Mouse (Mus musculus) thymus, postnatal 36 days (tissue): ENCODE measurements around the gene Hist1h3a.

Experiments
- DNase-seq, 2 experiments: peaks; one replicate each; pipeline ENCODE4 v3.0.0; 2022; ENCODE audit warnings: mixed read lengths in 2 of 2

The Hist1h3a gene

GRCm38 (mm10) chr13:23757921-23758320, 4.3 kb downstream of the Hist1h3a start:
- no peak for DNase-seq

- DNase-seq: no peak
Measured at GRCm38 (mm10) chr13:23757211-23757773, 4.9 kb downstream of the Hist1h3a start.

GRCm38 (mm10) chr13:23756790-23757189, 5.4 kb downstream of the Hist1h3a start, which contains the start of gene Hist1h4b:
Gene Hist1h4b, plus strand, starts transcription at chr13:23757013.
- DNase-seq: peak; percentile 87 to 89

- DNase-seq: no peak
Measured at GRCm38 (mm10) chr13:23755000-23755399, 7.2 kb downstream of the Hist1h3a start.

- DNase-seq: no peak
Measured at GRCm38 (mm10) chr13:23753314-23754078, 8.7 kb downstream of the Hist1h3a start.

GRCm38 (mm10) chr13:23752742-23753172, 9.4 kb downstream of the Hist1h3a start:
- DNase-seq: no peak

- peak; percentile 86 to 87 for DNase-seq
Measured at GRCm38 (mm10) chr13:23752067-23752741, 10.0 kb downstream of the Hist1h3a start, which contains the start of gene Hist1h3b. Gene Hist1h3b, plus strand, starts transcription at chr13:23752267.

GRCm38 (mm10) chr13:23751478-23751956, 10.7 kb downstream of the Hist1h3a start:
- no peak for DNase-seq

GRCm38 (mm10) chr13:23750839-23751477, 11.2 kb downstream of the Hist1h3a start, which contains the start of gene Hist1h2ab:
Gene Hist1h2ab, plus strand, starts transcription at chr13:23751126.
- DNase-seq: peak; percentile 67 to 76

- DNase-seq: no peak
Measured at GRCm38 (mm10) chr13:23749563-23750121, 12.5 kb downstream of the Hist1h3a start.

- no peak for DNase-seq
Measured at GRCm38 (mm10) chr13:23747892-23748288, 14.3 kb downstream of the Hist1h3a start.

GRCm38 (mm10) chr13:23747081-23747891, 14.9 kb downstream of the Hist1h3a start:
- no peak for DNase-seq

- peak; percentile 74 to 76 for DNase-seq
Measured at GRCm38 (mm10) chr13:23746201-23747080, 15.7 kb downstream of the Hist1h3a start, which contains the start of gene Hist1h2bb. Gene Hist1h2bb, plus strand, starts transcription at chr13:23746734.

GRCm38 (mm10) chr13:23745381-23746161, 16.6 kb downstream of the Hist1h3a start, which contains the start of gene Hist1h3c:
Gene Hist1h3c, minus strand, starts transcription at chr13:23745602.
- peak; percentile 82 to 83 for DNase-seq

- DNase-seq: peak in 1 of 2 experiments; percentile 35
Measured at GRCm38 (mm10) chr13:23744421-23745380, 17.5 kb downstream of the Hist1h3a start.

GRCm38 (mm10) chr13:23743963-23744362, 18.2 kb downstream of the Hist1h3a start:
- no peak for DNase-seq

GRCm38 (mm10) chr13:23743215-23743614, 19.0 kb downstream of the Hist1h3a start:
- DNase-seq: no peak

GRCm38 (mm10) chr13:23742007-23742406, 20.2 kb downstream of the Hist1h3a start:
- DNase-seq: no peak
